ENCODE assay signal across 23 mouse cellular contexts in the genomic region with DNA sequence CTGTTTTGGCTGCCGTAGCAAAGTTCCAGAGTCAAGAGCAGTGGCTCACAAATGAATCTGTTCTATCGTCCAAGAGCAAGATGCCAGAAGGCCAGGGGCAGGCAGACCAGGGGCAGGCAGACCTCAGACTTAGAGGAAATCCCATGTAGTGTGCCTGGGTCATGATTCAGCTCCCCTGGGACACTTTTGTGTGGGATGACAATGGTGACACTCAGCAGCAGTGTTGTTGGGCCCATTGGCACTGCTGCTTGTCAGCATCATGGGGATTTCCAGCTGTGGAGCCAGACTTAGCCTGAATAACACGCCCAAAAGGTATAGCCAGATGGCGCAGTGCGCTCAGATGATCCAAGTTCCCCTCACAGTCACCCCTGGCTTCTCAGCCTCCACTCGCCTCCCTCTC. TPM values are rescaled to one million over a fixed set of nuclear protein-coding genes. Genes with fewer than 3 reads are reported as not detected.
A peak's percentile ranks its signal among the peaks of the same experiment; 100 is the strongest.
DNase-seq lines count a peak whose midpoint lies in the region; ATAC-seq and TF ChIP-seq lines count a peak whose summit lies in the region.
"Had no signal": no experiment of that assay in that cellular context is flagged by ENCODE, and none has a peak within 500 bp of the region (broad histone marks: within the 10 kb centered on the region; RNA-seq: fewer than 3 reads in every experiment).

No protein-coding gene starts in this region.

- no peak for DNase-seq in gastrocnemius, adult 2 months
- DNase-seq in gastrocnemius, postnatal 25 days = no peak
- no peak for DNase-seq in heart, postnatal 14 days
- peak; percentile 11 for DNase-seq in CD4-positive helper T cell, adult 2 months (ENCODE audit: low read depth, low spot score)
- peak; percentile 51 for DNase-seq in brain, adult 2 months (ENCODE audit: low read depth, low spot score)
- no peak for DNase-seq in kidney, adult 11 months
- DNase-seq: adrenal gland, postnatal 10 days; cerebellum, adult 8-10 months; gastrocnemius, postnatal 10 days; heart, adult 11 months; kidney, adult 18-20 months; kidney, postnatal 4 days; lung, embryonic 14.5 days; right cerebral cortex, adult 18-20 months; right cerebral cortex, postnatal 4 days; thymus, postnatal 36 days had no signal

- H3K27me3 ChIP-seq in heart, embryonic 15.5 days = no peaks in the 10 kb centered on the region
- H3K27me3 ChIP-seq: embryonic facial prominence, embryonic 15.5 days; hindbrain, embryonic 13.5 days; limb, embryonic 15.5 days had no signal

- H3K36me3 ChIP-seq in heart, embryonic 15.5 days = no peaks in the 10 kb centered on the region
- H3K36me3 ChIP-seq: embryonic facial prominence, embryonic 15.5 days; hindbrain, embryonic 13.5 days; limb, embryonic 15.5 days had no signal

- TF ChIP-seq CTCF in gastrocnemius, adult 2 months (IDR thresholded peaks at IDR 0.05) = no peak

- intact Hi-C loops in gastrocnemius, adult 2 months (cut with DNase I) = no loop called here
- intact Hi-C loops in heart, postnatal 14 days (cut with DNase I) = no loop called here

- H3K27ac ChIP-seq in gastrocnemius, adult 2 months = peak overlapping the region; percentile 55
- H3K27ac ChIP-seq in heart, embryonic 15.5 days = peak overlapping the region; percentile 72
- H3K27ac ChIP-seq: embryonic facial prominence, embryonic 15.5 days; hindbrain, embryonic 13.5 days; limb, embryonic 15.5 days; liver, embryonic 14.5 days had no signal

- H3K4me1 ChIP-seq in heart, embryonic 15.5 days (replicated peaks) = peaks cover 67% of the 10 kb centered on the region

- no peak for ATAC-seq in heart, embryonic 15.5 days (replicated peaks; ENCODE audit: insufficient number of reproducible peaks, insufficient read depth, low FRiP score, low read depth)
- ATAC-seq: forebrain, embryonic 14.5 days; midbrain, embryonic 16.5 days had no signal

- H3K4me3 ChIP-seq in gastrocnemius, adult 2 months = no peak overlapping the region
- no peak overlapping the region for H3K4me3 ChIP-seq in heart, embryonic 15.5 days
- H3K4me3 ChIP-seq: embryonic facial prominence, embryonic 15.5 days; hindbrain, embryonic 13.5 days; limb, embryonic 15.5 days had no signal

- WGBS in heart, embryonic 15.5 days = 58% methylated on average over 6 of the region's 6 CpGs

- H3K9ac ChIP-seq in heart, embryonic 15.5 days = no peak overlapping the region
- H3K9ac ChIP-seq: embryonic facial prominence, embryonic 15.5 days; hindbrain, embryonic 13.5 days; limb, embryonic 15.5 days; liver, embryonic 14.5 days; lung, embryonic 14.5 days had no signal

- 0 out of 2 replicates have a peak overlapping the region, but pooled peaks have one; percentile 15 for H3K4me2 ChIP-seq in heart, embryonic 15.5 days
- H3K4me2 ChIP-seq: embryonic facial prominence, embryonic 15.5 days; hindbrain, embryonic 13.5 days; limb, embryonic 15.5 days; lung, embryonic 14.5 days had no signal

- no peaks in the 10 kb centered on the region for H3K9me3 ChIP-seq in heart, embryonic 15.5 days (replicated peaks)
- H3K9me3 ChIP-seq: embryonic facial prominence, embryonic 15.5 days; hindbrain, embryonic 13.5 days; limb, embryonic 15.5 days had no signal

RNA-seq across cellular contexts. Expression of a gene that starts 42.1 kb away (rescaled TPM):
- total RNA-seq in gastrocnemius, adult 2 months (2021) = 10 to 100 TPM; 26.3 to 36.9 TPM
- 10 to 100 TPM; 35.8 to 48.7 TPM for total RNA-seq in gastrocnemius, postnatal 25 days (2021)
- 3.5 and 4.4 TPM in 2 replicates for polyA plus RNA-seq in heart, embryonic 15.5 days (2015; fragmentation: Nextera tagmentation; extraction: Ambion mirVana)
- total RNA-seq in heart, postnatal 14 days (2021) = 10 to 100 TPM; 30.7 to 32.1 TPM

Comparison
In these comparisons a context has a peak if more than half of its experiments do, and no peak if none do; other contexts are left out.
1. DNase-seq: peak in CD4-positive helper T cell, adult 2 months (single experiment) and brain, adult 2 months (single experiment); none in gastrocnemius, adult 2 months (single experiment), gastrocnemius, postnatal 25 days (single experiment), heart, postnatal 14 days (0 of 2) and kidney, adult 11 months (single experiment).